Mouse (Mus musculus): ENCODE measurements around the gene Ncstn. TPM values are rescaled to one million over a fixed set of nuclear protein-coding genes. Genes with fewer than 3 reads are reported as not detected.

Gene Ncstn
- polyA plus RNA-seq, 1 experiment from 2014 or later: 127 TPM

DNA sequence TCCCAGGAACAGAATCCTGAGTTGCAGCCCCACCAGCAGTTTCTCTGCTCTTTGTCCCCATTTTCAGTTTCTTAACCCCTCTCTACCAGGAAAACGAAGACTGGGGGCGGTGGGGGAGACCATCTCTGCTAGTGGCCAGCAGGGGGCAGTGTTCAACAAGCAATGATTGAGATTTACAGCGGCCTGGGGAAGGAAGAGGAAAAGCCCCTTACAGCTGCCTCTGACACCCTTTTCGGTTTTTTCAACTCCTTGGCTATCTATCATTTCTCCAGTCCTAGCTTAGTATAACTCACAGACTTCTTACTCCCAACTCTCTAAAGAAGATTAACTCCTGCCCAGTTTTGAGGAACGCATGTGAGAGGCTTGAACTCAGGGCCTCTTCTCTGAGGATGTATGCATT lies 35.7 kb downstream of the Ncstn start:
- H3K27ac ChIP-seq: peak overlapping the region; percentile 92

DNA sequence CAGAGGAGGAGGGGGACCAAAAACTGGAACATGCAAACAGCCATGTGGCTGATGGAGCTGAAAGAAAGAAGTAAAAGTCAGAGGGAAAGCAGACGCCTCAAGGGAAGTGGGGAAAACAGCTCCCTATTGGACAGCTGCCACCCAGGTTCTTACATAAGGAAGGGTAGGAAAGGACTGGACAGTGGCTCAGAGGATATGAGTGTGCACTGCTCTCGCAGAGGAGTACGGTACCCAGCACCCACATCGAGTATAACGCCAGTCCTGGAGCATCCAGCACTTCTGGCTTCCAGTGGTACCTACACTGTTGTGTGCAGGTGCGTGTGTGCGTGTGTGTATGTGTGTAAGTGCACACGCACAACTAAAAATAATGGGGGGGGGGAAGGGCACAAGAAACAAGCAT lies 36.2 kb downstream of the Ncstn start:
- Histone ChIP-seq H3K27me3 (ENCODE audit: insufficient read depth, poor library complexity, severe bottlenecking) (peaks cover 13% of the 10 kb centered on the region; the same call in 1 of the 2 replicates), H3K27ac (peak overlapping the region; percentile 92; the same call in 1 of the 2 replicates), H3K36me3 (no peaks in the 10 kb centered on the region), H3K4me1 (replicated peaks) (peaks cover 43% of the 10 kb centered on the region), H3K9me3 (no peaks in the 10 kb centered on the region), H3K4me3 (no peak overlapping the region)
- DNase-seq (ENCODE audit: low spot score): no peak
- 80% methylated on average over 8 of the region's 8 CpGs for WGBS

More for the DNA sequence above, 35.7 kb downstream of the Ncstn start:
- H3K4me1 ChIP-seq (replicated peaks): peaks cover 43% of the 10 kb centered on the region
- H3K9me3 ChIP-seq: no peaks in the 10 kb centered on the region
- H3K36me3 ChIP-seq: no peaks in the 10 kb centered on the region
- 14% methylated on average over 5 of the region's 5 CpGs for WGBS
- peaks cover 17% of the 10 kb centered on the region; the same call in 1 of the 2 replicates for H3K27me3 ChIP-seq (ENCODE audit: insufficient read depth, poor library complexity, severe bottlenecking)
- H3K4me3 ChIP-seq: no peak overlapping the region
- DNase-seq (ENCODE audit: low spot score): peak; percentile 86

DNA sequence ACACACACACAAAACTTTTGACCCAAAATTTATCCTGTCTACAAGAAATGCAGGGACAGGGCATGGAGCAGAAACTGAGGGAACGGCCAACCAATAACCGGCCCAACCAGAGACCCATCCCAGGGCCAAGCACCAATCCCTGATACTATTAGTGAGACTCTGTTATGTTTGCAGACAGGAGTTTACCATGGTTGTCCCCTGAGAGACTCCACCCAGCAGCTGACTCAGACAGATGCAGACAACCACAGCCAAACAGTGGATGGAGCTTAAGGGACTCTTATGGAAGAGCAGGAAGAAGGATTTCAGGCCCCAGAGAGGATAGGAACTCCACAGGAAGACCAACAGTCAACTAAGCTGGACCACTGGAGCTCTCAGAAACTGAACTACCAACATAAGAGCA lies 52.7 kb downstream of the Ncstn start:
- DNase-seq (ENCODE audit: low spot score): no peak
- WGBS: 86% methylated on average over 2 of the region's 2 CpGs
- H3K4me3 ChIP-seq: no peak overlapping the region
- no peaks in the 10 kb centered on the region for H3K9me3 ChIP-seq
- H3K4me1 ChIP-seq (replicated peaks): peaks cover 40% of the 10 kb centered on the region
- H3K36me3 ChIP-seq: no peaks in the 10 kb centered on the region
- no peaks in the 10 kb centered on the region for H3K27me3 ChIP-seq (ENCODE audit: insufficient read depth, poor library complexity, severe bottlenecking)
- H3K27ac ChIP-seq: peak overlapping the region; percentile 35; the same call in 1 of the 2 replicates

DNA sequence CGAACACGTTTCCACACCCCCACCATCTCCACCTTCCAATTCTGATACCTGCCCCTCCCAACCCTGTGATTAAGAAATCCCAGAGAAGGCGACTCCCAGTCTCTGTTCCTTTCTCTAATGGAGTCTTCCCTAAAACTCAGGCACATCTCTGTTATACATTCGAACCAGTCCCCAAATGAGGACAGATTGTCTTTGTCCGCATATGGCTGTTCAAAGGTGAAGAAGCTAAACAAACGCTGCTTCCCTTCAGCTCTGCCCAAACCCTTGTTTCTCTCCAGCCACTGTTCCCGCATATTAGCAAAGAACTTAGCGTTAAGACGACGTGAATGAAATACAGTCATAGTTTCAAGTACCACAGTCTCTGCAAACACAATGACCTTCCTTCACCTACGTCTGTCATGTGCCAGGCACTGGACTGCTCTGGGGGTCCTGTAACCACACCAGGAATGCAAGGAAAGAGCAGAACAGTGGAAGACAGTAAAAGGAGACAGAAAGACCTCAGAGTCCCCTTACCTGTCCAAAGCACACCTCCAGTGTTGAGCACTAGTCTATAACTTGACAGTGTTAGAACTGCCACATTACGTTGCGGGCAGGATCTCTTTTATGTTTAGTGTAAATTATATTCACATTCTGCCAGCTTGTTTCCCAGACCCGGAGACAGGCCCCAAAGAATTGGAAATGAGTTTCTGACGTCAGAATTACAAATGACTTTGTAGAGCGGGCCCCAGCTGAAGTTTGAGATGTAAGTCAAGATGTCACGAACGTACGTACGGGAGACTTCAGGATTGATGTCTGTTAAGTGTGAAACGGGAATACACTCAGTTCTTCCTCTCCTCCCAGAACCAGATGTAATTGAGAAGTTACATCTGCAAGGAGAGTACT lies 54.0 kb downstream of the Ncstn start, which contains the start of gene Vangl2:
Vangl2 (minus strand) TSS at position 51 of the 882 bp plus-strand sequence.
- peak; percentile 8 for DNase-seq (ENCODE audit: low spot score)
- peak within 1 kb of the TSS; percentile 99 for H3K27ac ChIP-seq
- H3K4me1 ChIP-seq (replicated peaks): peaks cover 53% of the 10 kb centered on the region
- 42% methylated on average over 21 of the region's 21 CpGs for WGBS
- peak within 1 kb of the TSS; percentile 97 for H3K4me3 ChIP-seq
- H3K36me3 ChIP-seq: peaks cover 8% of the 10 kb centered on the region
- H3K9me3 ChIP-seq: no peaks in the 10 kb centered on the region
- no peaks in the 10 kb centered on the region for H3K27me3 ChIP-seq (ENCODE audit: insufficient read depth, poor library complexity, severe bottlenecking)

DNA sequence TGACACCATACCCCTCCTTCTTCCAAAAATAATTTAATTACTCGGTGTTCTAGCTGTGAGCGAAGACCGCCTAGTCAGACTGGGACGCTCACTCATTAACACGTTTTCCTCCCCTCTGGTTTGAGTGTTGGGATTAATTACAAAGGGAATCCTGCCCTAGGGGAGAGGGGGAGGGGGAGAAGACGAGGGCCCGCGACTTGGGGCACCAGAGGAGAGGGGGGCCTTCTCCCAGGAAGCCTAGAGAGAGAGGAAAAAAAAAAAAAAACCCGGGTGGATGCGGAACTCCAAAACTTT lies 54.8 kb downstream of the Ncstn start:
- peaks cover 62% of the 10 kb centered on the region for H3K4me1 ChIP-seq (replicated peaks)
- WGBS: 6% methylated on average over 10 of the region's 10 CpGs

DNA sequence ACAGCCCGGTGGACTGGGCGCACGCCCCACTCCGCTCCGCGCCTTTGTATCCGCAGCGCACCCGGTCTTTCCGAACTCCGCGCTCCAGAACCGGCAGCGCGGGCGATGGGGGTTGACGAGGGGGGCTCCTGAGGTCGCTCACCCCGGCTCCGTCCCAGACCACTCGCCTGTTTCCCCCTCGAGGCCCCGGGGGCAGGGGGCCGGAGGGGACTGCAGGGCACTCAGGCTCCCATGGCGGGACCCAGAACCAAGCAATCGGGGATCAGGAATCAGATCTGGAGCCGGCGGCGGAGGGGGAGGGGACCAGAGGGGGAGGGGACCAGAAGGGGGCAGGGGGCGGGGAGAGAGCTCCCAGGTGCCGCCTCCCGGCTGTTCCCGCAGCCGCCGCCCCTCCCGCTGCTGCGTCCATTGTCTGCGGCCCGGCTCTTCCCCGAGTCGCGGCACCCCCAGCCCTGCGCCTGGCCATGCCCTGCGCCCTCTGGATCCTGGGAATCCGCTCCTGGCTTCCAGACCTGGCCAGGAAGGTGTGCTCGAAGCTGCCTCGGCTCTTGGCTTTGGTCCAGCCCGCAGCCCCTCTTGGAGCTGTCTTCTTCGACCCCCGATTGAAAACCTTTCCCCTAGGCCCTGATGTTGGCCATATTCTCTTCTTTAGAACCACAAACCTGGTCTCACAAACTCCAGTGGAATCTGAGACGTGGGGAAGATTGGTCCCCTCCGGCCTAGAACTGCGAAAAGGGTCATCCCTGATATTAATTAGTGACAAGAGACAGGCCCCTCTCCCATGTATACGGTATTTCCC lies 55.4 kb downstream of the Ncstn start:
- Histone ChIP-seq H3K4me1 (replicated peaks) (peaks cover 67% of the 10 kb centered on the region), H3K27me3 (ENCODE audit: insufficient read depth, poor library complexity, severe bottlenecking) (no peaks in the 10 kb centered on the region), H3K4me3 (peak overlapping the region; percentile 97), H3K36me3 (peaks cover 20% of the 10 kb centered on the region), H3K9me3 (no peaks in the 10 kb centered on the region), H3K27ac (peak overlapping the region; percentile 99)
- under 1% methylated on average over 54 of the region's 54 CpGs for WGBS
- DNase-seq (ENCODE audit: low spot score): peak; percentile 95

More for the DNA sequence above, 54.8 kb downstream of the Ncstn start:
- Histone ChIP-seq H3K27ac (peak overlapping the region; percentile 99), H3K4me3 (peak overlapping the region; percentile 97), H3K36me3 (peaks cover 15% of the 10 kb centered on the region), H3K9me3 (no peaks in the 10 kb centered on the region), H3K27me3 (ENCODE audit: insufficient read depth, poor library complexity, severe bottlenecking) (no peaks in the 10 kb centered on the region)
- no peak for DNase-seq (ENCODE audit: low spot score)

DNA sequence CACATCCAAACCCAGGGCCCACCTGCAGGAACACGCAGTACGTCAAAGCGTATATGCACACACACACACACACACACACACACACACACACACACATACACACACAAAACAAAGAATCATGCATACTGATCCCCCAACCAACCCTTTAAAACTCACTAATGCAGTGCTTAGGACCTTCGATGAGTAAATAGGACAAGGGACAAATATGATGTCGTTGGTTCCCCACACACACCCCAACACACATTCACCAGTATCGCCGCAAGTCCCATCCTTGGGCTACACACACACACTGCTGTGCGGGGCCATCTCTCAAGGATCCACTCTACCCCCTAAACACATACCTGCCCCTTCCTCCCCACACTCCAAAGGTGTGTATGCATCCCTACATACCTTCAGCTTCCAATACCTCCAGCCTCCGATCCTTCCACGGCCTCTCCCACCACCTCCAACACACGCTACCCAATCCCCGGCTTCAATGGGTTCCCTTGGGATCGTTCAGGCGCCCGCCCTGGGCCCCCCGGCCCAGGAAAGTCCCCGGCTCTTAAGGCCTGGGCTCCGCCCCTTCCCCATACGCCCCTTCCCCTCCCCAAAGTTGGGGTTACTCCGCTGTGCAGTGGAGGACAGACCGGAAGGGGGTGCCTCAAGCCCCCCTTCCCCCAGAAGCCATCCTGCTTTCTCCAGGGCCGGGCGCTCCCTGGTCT lies 56.2 kb downstream of the Ncstn start:
- Histone ChIP-seq H3K9me3 (no peaks in the 10 kb centered on the region), H3K4me3 (peak overlapping the region; percentile 97), H3K27me3 (ENCODE audit: insufficient read depth, poor library complexity, severe bottlenecking) (no peaks in the 10 kb centered on the region), H3K36me3 (peaks cover 29% of the 10 kb centered on the region), H3K4me1 (replicated peaks) (peaks cover 76% of the 10 kb centered on the region), H3K27ac (peak overlapping the region; percentile 99)
- DNase-seq (ENCODE audit: low spot score): peak; percentile 67
- 1% methylated on average over 23 of the region's 23 CpGs for WGBS

DNA sequence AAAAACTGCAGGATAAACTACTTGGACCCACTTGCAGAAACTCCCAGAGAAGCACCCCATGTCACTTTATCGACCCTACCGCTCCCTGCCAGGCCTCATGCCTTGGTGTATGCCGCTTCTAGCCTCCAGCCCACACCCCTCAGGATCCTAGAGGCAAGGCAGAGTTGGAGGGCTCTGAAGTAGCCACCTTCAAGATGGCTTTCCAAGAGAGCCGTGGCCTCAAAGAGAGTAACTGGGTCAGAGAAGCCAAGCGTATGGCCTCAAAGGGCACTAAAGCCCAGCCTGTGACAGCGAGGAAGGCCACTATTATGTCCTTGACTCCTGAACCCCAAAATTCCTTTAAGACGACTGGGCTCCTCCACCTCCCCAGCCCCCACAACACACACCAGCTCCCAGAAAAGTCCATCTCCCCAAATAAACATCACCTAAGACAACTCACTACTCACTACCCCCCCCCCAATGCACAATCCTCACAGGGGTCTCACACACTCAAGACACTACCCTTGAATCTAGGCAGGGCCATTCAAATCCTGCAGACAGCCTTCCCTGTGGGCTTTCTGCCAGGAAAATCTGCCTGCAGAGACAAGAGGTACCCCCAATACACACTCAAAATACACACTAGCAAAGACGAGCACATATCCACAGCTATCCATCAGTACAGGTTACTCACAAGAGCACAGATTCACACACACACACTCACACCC lies 57.2 kb downstream of the Ncstn start:
- Histone ChIP-seq H3K27ac (peak overlapping the region; percentile 99), H3K4me1 (replicated peaks) (peaks cover 85% of the 10 kb centered on the region), H3K4me3 (peak overlapping the region; percentile 97), H3K27me3 (ENCODE audit: insufficient read depth, poor library complexity, severe bottlenecking) (no peaks in the 10 kb centered on the region), H3K36me3 (peaks cover 37% of the 10 kb centered on the region), H3K9me3 (no peaks in the 10 kb centered on the region)
- 28% methylated on average over 8 of the region's 8 CpGs for WGBS
- peak; percentile 6 for DNase-seq (ENCODE audit: low spot score)

DNA sequence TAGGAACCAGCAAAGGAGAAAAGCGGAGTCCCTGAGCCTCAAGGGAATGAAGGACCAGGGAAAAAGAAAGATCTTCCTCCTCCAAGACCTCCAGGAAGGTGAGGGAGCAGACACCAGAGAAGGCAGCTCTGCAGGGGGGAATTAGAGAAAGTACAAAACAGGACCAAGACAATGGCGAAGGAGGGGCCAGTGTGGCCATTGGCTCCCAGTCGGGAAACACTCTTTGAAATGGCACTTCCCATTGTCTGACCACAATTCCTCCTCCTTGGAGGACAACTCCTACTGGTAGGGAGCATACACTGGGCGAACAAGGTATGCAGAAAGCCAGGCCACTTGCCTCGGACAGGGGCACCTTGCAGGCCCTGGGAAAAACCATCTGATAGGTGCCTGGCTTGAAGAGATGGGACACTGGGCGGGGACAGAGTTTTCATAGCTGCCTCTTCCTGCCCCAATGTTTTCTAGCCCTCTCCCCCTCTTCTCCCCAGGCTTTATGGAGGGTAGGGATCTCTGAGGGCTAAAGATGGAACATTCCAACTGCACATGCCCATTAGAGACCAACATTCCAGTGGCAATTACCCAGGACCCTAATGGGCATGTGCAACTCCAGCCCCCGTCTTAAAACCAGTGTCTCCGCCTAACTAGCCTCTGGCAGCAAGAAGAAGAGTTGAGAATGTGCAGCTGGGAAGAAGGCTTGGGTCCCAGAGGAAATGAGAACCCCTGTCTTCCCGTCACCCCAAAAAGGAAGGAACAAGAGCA lies 58.3 kb downstream of the Ncstn start:
- peak overlapping the region; percentile 97 for H3K4me3 ChIP-seq
- H3K4me1 ChIP-seq (replicated peaks): peaks cover 87% of the 10 kb centered on the region
- H3K27ac ChIP-seq: peak overlapping the region; percentile 99
- WGBS: 17% methylated on average over 9 of the region's 9 CpGs
- peaks cover 47% of the 10 kb centered on the region for H3K36me3 ChIP-seq
- H3K27me3 ChIP-seq (ENCODE audit: insufficient read depth, poor library complexity, severe bottlenecking): no peaks in the 10 kb centered on the region
- DNase-seq (ENCODE audit: low spot score): peak; percentile 10
- H3K9me3 ChIP-seq: no peaks in the 10 kb centered on the region

DNA sequence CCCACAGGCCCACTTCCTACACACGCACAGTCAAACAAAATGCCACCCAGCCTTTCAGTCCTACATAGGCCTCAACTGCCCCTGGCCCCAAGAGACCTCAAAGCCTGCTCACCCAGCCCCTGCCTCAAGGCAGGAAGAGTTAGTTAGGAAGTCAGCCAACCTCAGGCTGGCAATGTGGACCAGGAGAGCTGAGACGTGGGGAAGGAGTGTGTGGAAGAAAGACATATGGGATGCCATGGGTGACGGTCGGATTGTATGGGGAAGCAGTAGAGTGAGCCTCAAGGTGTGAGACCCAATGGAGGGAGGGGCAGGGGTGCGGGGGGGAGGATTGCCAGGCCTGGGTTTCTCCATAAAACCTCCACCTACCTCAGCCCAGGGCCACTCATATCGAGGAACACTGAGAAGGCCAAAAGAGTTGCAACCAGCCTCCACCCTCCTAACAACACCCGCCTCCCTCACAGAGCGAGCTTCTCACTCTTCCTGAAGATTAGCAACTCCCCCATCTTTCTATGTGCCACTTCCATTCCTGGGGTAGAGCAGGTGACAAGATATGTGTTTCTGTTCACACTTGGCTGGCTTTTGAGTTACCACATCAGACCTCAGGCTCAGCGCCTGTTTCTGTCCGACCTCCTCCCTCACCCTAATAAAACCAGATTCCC lies 62.6 kb downstream of the Ncstn start:
- no peak for DNase-seq (ENCODE audit: low spot score)
- H3K27ac ChIP-seq: peak overlapping the region; percentile 94
- 77% methylated on average over 10 of the region's 10 CpGs for WGBS
- peaks cover 99% of the 10 kb centered on the region for H3K4me1 ChIP-seq (replicated peaks)
- H3K4me3 ChIP-seq: peak overlapping the region; percentile 20
- H3K27me3 ChIP-seq (ENCODE audit: insufficient read depth, poor library complexity, severe bottlenecking): no peaks in the 10 kb centered on the region
- H3K36me3 ChIP-seq: peaks cover 61% of the 10 kb centered on the region
- no peaks in the 10 kb centered on the region for H3K9me3 ChIP-seq

DNA sequence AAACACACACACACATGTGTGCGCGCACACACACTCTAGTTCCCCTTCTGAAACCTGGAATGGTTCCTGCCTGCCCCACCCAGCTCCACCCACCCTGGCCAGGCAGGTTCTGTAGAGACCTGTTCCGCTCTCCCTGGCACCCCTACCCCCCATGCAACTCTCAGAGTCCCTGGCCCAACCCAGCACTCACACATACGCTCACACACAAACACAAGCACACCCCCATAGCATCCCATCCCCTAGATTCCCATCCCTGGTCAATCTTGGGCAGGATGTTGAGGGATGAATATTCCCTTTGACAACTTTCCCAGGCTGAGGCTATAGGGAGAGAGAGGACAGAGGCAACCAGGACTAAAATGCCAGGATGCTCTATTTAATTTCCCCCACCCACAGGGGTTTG lies 63.3 kb downstream of the Ncstn start:
- H3K27ac ChIP-seq: peak overlapping the region; percentile 94
- H3K36me3 ChIP-seq: peaks cover 60% of the 10 kb centered on the region
- H3K27me3 ChIP-seq (ENCODE audit: insufficient read depth, poor library complexity, severe bottlenecking): no peaks in the 10 kb centered on the region
- DNase-seq (ENCODE audit: low spot score): no peak
- 88% methylated on average over 4 of the region's 4 CpGs for WGBS
- H3K4me3 ChIP-seq: 0 out of 2 replicates have a peak overlapping the region, but pooled peaks have one; percentile 20
- H3K9me3 ChIP-seq: no peaks in the 10 kb centered on the region
- H3K4me1 ChIP-seq (replicated peaks): peaks cover 99% of the 10 kb centered on the region

Data from hindbrain, embryonic 10.5 days (tissue).